Mouse (Mus musculus): Measurements from ENCODE around the gene Fxyd4. TPM values are rescaled to one million over a fixed set of nuclear protein-coding genes. Genes with fewer than 3 reads are reported as not detected.

The Fxyd4 gene
- not detected for total RNA-seq (2021)
- long read RNA-seq, experiment 1, result 0 reads
- long read RNA-seq, experiment 2, result 0 reads

DNA sequence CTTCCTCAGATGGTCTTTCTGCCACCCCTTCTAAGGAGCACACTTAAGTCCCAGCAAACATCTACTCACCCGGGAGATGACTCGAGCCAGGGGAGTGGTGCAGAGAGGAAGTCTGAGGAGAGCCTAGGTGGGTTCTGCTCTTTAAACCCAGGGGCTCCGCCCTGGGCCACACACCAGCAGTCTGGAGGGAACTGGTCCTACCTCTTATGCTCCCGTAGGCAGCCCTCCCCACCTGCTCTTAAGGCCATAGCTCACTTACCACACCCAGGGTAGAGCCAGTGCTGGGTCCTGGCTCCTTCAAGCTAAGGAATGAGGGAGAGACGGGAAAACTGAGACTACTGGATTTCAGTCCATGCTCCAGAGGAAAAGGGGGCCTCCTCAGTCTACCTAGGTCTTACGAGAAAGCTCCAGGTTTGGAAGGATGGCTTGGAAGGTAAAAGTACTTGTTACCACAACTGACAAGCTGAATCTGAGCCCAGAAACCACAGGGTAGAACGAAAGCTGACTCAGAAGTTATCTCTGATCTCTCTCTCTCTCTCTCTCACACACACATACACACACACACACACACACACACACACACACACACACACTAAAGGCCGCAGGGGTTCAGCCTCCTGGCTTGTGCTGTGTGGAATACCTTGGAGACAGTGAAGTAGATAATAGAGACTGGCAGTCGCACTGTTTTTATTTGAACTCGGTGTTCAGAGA is at the start of gene Fxyd4:
Gene Fxyd4, minus strand, starts transcription at position 471 of the 711 bp plus-strand sequence.
- DNase-seq, result no peak

DNA sequence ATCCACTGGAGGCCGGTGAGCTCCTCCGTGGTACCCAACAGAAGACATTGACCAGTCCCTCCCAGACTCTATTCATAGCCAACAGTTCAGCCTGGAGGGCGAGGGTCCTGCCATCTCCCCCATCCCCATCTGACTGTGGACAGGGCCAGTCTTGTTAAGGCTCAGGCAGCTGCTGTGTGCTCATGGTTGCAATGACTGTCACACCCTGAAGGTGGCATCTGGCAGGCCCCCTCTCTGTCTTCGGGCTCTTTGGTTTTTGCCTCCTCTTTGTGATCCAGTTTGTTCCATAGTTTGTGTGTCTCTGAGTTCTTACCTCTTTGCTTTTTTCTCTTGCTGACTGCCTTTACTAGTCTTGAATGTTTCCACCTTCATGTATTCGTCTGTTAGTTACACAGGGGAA is 49.7 kb upstream of the Fxyd4 start:
- no peak for DNase-seq

GRCm38 (mm10) chr6:117966729-117967128 is 29.2 kb upstream of the Fxyd4 start:
- DNase-seq, result peak in 1 of 2 experiments; percentile 12

- no peak for DNase-seq
Measured at GRCm38 (mm10) chr6:117963201-117963600, 25.7 kb upstream of the Fxyd4 start.

DNA sequence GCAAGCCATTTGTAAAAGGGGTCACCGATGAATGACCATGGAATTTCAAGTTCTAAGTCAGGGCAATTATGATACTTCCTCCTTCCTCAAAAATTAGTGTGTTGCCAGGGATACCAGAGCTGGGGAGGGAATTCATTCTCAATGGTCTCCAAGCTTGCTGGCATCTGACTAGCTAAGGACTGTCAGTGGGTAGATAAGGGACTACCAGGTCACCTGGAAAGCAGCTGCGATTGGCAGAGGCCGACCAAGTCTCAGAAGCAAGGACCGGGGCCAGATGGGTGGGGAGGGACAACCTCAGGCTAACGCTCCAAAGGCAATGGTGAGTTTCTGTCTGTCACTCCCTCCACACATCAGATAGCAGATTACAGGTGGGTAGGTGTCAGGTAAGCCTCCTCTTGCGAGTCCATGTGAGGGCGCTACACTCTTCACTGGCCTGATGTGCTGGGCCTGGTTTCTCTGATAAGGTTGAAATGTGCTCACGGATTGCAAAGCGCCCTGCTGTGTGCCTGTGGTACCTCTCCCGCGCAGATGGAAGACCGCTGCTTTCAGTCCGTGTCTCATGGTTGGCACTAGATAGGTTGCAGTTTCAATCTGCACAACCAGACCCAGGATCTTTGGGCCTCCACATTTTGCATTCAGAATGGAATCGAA is 19.5 kb upstream of the Fxyd4 start:
- DNase-seq, result peak in 1 of 2 experiments; percentile 7

DNA sequence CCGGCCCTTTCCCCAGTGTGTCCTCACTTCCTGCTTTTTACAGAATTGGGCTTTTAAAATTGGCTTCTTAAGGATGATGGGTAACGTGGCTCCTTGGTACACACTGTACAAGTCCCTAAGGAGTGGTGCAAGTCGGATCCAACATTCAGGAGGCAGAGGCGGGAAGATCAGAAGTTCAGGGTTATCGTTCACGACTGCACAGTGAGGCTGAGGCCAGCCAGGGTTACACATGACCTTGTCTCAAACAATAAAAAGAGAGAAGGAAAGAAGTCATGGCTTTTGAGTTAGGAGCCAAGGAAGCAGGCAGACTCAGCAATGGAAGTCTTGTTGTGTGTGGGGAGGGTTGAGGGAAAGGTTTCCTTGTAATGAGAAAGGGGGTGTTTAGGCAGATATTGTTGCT is 18.7 kb upstream of the Fxyd4 start:
- no peak for DNase-seq

DNA sequence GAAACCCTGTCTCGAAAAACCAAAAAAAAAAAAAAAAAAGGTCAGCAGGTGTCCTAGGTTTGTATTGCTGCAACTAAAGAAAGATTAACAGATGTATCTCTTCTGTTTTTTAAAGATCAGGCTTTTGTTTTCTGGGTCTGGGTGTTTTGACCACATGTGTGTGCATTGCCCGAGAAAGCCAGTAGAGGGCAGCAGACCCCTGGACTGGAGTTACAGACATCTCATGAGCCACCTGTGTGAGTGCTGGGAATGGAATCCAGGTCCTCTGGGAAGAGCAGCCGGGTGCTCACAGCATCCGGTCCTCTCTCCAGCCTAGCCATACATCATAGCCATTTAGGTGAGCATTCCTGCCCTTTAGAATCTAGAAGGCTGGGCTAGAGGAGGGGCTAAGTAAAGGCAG is 14.8 kb upstream of the Fxyd4 start:
- no peak for DNase-seq

DNA sequence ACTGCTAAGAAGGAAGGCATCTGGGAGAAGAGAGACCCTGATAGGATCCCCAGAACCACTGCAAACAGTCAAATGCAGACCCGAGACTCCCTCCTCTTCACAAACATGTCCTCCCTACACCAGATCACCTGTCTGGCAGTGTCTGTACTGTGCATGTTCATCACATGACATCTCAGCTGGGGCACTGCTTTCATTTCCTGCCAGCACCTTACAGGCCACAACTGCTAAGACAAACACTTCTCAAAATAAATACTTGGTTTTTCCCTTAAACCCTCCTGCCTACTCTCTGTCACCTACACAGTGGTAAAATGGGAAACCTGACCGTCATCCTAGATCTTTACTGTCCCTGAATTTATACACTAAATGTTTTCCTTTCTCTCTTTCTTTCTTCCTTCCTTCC is 6.4 kb upstream of the Fxyd4 start:
- no peak for DNase-seq

- no peak for DNase-seq
Measured at GRCm38 (mm10) chr6:117942769-117943168, 5.3 kb upstream of the Fxyd4 start.

GRCm38 (mm10) chr6:117938951-117939350 is 1.5 kb upstream of the Fxyd4 start:
- no peak for DNase-seq

- DNase-seq, result no peak
Measured at GRCm38 (mm10) chr6:117935681-117936612, 1.5 kb downstream of the Fxyd4 start.

DNA sequence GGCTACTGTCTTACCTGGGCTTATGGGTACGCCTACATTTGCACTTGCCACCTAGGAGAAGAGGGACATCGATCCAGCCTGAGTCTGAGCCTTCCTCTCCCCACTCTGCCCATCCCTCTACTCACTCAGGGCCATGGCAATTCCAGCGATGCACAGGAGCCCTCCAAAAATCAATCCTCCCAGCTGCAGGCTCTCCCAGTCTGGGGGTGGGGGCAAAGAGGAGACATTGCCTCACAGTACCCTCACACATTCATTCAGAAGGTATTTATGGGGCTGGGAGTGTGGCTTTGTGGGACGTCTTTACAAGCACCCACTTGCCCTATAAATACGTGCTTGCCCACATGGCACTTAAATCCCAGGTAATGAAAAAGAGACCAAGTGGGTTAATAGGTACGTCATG is 3.2 kb downstream of the Fxyd4 start:
- DNase-seq, result no peak

DNA sequence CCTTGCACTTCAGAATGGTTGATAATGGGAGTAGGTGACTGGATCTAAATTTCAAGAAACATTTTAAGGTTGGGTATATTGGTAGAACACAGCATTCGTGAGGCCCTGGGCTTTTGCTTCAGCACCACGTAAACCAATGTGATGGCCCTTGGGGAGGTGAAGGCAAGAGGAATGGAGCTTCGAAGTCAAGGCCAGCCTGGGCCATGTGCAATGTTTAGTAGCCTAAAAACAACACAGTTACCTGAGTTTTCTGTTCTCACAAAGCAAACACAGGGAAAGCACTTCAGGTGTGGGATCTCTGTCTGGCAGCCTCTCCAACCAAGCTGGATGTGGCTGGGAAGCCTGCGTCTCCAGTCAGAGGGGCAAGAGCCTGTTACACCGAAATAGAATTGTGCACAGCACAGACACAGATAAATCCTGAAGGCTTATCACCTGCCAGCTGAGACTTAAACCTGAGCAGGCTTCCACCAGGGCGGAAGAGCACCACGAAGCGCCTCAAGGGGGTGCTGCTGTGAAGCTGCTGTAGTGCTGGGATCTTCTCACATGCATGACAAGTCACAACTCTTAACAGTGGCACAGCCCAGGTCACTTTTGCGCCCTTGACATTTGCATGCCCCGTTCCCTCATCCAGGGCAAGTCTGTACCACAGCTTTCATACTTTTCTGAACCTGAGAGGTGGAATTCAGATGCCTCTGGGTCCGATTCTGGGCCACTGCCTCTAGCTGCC is 5.0 kb downstream of the Fxyd4 start:
- no peak for DNase-seq

DNA sequence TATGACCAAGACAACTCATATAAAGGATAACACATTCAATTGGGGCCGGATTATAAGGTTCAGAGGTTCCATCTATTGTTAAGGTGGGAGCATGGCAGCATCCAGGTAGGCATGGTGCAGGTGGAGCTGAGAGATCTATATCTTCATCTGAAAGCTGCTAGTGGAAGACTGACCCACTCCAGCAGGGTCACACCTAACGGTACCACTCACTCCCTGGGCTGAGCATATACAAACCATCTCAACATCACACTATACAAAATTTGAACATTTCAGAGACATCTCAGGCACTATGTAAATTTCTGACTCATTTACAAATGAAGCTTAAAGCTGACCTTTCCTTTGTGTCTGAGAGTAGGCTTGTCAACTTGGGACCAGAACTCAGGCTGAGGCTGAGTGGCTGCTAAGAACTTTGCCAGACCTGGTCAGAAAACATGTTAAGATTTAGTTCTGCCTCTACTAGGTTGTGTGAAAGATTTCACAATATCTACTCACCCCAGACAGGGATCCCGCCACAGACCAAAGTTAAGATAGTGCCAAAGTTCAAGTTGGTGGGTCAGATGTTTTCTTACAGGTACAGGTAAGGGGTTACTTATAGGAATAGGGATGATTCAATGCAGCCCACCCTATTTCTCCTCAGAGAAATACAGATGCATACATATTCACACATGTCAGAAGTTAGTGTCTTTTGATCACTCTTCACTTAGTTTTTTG is 7.4 kb downstream of the Fxyd4 start:
- no peak for DNase-seq

GRCm38 (mm10) chr6:117928746-117929145 is 8.7 kb downstream of the Fxyd4 start:
- DNase-seq, result no peak

GRCm38 (mm10) chr6:117927955-117928354 is 9.5 kb downstream of the Fxyd4 start:
- no peak for DNase-seq

GRCm38 (mm10) chr6:117926871-117927491 is 10.5 kb downstream of the Fxyd4 start:
- DNase-seq, result no peak

DNA sequence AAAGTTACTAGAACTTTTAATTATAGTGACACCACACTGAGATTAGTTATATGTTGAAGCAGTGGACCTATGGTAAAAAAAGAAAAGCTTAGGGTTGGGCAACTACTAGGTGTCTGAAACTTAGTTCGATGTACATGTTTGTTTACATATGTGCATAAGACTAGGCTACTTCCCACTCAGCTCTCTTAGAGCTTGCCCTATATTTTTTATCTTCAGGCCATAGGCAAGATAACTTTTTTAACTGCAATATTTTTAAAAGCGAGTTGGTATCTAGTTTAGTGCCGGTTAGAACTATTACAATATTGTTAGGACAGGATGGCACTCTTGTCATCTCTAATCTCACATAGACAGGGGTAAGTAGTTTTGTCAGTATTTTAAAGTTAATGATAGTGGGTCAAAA is 15.5 kb downstream of the Fxyd4 start:
- no peak for DNase-seq

DNA sequence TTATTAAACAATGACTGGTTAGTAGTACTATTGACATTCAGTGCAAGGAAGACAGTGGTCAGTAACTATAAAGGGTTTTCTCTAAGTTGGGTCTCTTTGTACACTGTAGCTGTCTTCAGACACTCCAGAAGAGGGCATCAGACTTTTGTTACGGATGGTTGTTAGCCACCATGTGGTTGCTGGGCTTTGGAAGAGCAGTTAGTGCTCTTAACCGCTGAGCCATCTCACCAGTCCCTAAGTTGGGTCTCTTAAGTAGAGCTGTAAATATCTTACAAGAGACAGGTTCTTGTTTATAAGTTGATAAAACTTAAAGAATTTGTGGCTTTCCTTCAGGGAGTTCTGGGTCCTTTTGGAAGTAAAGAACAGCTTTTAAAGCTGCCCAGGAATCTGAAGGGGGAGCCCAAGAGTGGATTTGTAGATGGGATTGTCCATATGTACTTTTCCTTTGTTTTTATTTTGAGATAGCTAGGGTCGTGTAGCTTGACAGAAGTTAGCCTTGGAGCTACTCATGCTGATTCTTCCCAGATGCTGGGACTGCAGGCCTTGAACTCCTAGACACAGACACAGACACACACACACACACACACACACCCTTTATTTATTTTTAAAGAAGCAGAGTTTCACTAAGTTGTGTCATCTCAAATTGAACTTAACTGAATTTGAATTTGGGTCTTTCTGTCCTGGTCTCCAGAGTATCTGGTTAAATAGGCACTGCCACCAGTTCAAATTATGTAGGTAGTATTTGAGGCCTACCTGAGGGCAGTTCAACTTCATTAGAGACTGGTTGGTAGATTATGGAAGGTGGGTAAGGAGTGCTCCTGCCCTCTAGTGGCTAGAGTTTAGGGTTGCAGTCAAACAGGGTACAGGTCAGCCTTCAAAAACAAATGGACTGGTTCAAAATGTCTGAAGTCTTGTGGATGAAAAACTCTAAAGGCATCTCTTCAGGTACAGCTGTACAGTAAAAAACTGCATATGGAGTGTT is 16.5 kb downstream of the Fxyd4 start:
- peak; percentile 47 to 60 for DNase-seq

- peak in 1 of 2 experiments; percentile 25 for DNase-seq
Measured at GRCm38 (mm10) chr6:117918043-117918442, 19.4 kb downstream of the Fxyd4 start.
